Mouse (Mus musculus): Measurements from ENCODE around the gene Gpr84. TPM values are rescaled to one million over a fixed set of nuclear protein-coding genes. Genes with fewer than 3 reads are reported as not detected.

Gene Gpr84
- total RNA-seq, 1 experiment from 2014 or later, result not detected

DNA sequence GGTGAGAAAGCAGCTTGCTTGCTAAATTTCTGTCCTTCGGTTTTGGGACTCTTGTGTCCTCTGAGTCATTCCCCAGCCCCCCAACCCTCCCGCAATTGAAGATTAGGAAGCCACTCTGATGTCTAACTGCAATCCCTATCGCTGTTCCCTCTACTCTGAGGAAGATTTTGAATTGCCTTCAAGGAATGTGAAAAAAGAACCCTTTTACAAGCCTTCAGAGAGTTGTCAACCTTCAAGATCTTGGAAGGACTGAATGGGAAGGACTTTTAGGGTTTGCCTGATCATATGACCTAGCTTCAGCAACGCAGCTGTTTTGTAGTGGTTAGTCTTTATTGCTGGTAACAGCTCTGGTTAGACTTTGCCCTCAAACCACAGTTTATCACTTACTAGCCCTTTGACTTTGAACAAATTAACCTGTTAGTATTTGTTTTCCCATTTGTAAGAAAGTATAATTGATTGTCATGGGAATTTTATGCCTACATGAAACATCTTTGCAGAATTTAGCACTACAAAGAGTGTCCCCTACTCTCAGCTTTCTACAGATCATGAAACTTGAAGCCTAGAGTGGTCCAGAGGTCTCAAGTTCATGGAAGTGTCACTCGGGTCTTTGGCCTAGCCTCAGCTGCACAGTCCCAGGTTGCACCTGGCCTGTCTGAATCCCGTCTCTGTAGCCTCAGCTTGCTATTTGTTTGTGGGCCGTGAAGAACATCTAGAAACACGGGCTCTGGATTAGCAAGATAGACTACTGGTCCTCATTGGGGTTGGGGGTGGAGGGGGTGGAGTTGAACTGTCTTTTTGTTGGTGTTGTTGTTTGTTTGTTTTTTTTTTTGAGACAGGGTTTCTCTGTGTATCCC is 4.4 kb downstream of the Gpr84 start:
- DNase-seq, result no peak

DNA sequence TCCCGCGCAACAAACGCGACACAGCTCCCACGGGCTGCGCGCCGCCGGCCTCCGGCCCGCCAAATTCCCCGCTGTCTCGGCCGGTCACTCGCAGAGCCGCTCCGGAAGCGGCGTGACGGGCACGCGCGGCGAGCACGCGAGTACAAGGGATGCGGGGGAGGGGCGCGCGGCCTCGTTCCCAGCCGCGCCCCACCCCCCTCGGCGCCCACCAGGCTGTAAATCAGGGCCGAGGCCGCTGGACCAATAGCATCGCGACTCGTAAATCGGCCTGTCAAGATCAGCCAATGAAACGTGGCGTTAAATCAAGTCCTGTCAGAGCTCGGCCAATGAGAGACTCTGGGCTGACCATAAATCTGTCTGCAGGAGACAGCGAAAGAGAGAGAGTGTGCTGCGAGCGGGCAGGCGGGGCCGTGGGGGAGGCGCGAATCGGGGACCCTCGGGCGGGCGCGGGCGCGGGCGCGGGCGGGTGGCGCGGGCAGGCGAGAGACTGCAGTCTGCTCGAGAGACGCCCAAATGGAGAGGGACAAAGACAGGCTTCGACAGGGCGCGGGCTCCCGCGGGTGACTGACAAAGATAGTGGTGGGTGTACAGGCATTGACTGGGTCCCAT is 5.2 kb downstream of the Gpr84 start:
- DNase-seq, result peak; percentile 96

DNA sequence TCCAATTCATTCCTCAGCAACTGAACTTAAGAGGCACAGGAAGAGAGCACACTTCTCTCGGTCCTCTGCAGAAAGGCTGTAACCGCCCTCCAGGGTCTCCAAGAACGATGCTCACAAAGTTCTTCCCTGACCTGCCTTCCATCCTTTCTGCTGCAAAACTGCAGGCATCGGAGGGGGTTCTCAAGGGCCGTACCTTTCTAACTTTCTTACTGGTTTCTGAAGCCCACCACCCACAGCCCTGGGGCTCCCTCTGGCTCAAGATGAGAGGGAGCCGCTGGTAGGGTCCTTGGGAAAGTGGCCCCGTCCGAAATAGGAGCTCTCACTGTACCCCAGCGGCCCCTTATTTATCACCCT is 5.8 kb downstream of the Gpr84 start:
- no peak for DNase-seq

DNA sequence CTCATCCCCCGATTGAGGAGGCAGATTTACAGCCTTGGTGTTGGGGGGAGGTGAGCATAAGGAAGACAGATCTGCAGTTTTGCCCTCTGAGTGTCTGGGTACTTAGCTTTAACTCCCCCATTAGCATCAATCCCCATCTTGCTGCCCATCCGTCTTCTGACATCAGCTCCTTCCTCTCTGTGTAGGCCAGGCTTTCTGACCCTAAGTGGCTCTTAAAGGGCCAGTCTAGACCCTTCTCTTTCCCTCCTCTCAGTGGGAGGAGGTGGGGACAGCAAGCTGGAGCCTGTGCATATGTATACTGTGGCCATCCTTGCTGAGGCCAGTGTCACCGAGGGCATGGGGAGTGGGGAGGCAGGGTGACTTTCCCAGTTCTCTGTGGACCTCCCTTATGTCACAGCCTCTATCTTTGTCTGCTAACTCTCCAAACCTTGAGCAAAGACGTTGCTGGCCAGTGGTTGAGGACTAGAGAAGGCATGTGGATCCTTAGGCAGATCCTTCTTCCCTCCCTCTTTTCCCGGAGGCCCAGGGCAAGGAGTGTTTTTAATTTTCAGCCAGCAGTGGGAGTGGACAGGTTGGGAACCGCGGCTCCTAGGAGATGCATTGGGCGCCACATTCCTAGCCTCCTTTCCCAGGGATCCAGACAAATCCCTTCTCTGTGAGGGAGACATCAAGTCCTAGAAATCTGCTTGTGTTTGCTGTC is 6.3 kb downstream of the Gpr84 start:
- no peak for DNase-seq

DNA sequence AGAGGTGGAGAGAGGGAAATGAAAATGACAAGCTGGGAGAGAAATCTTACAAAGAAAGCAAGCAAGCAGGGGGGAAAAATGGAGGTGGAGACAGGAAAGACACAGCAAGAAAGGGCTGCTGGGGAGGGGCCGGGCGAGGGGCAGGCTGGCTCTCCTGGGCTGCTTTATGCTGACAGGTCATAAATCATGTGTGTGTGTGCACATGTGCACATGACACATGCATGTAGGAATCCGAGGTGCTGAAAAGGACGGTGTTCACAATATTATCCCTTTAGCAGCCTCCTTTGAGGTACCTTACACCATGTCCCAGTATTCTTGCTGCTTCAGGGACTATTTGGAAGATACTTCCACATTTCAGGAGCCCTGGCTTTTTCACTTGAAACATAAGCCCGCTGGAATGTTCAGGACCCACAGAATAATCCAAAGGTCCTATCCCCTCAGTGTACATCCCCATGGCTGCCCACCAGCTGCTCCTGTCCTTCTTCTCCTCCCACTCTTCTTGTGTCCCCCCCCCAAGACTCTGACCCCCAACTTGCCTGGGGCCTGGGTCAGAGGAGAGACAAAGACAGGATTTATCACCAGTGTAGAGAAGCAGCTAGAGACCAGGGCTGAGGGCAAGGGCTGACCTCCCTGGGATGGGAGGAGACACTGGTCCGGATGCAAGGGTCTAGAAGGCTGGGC is 7.9 kb downstream of the Gpr84 start:
- no peak for DNase-seq

DNA sequence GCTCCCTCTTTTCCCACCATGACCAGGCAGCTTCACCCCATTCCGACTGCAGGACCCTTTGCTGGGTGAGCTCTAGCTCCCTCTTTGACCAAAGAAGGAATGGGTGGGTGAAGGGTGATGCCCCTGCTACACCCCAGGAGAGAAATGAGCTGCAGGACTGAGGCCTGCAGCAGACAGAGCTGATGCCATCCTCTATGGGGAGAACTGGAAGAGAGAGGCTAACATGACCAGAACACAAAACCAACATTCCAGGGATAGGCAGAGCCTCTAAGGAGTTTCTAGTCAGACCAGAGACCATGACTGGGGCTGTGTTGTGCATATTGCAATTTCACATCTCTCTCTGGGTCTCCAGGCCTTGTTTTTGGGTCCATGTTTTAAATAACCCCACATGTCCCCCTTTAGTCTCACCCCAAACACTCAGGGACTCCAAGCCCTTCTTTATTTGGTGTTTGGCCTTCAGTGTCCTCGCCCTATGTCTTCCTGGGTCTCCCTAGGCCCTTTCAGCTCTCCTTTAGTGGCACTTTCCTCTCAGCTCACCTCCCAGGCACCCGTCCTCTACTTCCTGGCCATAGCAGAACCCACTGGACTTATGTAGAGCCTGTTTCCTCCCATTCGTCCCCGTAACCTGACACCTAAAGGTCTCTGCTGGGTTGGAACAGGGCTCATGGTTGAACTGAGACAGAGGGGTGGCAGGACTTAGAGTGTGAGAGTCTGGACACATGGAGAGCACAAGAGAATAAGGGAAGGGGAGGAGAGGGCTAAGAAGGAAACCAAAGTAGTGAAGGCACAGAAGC is 8.7 kb downstream of the Gpr84 start:
- no peak for DNase-seq

DNA sequence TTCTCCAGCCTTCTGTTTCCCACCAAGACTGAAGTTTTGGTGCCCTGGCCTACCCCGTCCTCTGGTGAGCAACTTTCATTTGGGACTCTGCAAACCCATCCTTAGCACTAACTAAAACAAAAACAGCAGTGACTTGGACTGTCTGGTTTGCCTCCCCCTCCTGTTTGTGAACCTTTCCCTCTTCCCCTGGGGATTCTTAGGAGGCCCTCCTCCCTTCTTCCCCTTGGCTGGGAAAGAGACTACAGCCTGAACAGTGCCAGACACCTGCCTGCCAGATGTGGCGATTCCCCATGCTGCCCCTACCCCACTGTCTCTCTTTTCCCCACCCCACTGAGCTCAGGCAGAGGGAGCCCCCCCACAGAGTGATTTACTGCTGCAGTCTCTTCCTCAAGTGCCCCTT is 9.4 kb downstream of the Gpr84 start:
- no peak for DNase-seq

DNA sequence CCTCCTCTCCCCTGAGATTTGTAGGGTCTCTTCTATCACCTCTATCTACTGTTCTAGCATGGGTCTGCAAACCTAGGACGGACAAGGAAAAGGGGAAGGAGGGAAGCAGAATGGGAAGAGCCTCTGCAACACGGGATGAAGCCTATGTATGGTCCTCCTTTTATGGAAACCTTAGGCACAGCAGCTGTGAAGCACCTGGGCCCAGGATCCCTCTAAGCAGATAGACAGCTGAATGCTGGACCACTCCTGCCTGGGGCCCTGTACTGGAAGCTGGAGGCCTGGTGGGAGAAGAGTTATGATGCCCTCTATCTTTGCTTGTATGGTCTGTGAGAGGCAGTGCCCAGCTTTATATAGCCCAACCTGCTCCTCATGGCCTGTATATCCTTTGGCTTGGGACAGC is 9.9 kb downstream of the Gpr84 start:
- no peak for DNase-seq

DNA sequence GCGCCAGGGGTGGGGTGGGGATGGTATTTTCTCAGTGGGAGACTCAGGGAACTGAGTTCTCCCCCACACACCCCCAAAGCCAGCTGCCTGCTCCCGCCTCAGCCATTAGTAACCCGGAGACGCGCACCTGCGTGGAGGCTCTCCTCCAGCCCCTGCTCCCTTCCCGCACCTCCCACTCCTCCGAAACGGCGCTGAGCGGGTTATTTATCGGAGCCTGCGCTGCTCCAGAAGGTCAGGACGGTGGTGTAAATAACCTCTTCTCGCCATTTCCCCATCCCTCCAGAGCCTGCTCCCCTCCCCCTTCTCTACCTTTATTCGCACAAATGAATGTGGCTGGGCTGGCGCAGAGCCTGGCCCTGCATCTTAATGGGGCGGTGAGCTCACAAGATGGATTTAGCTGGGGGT is 10.3 kb downstream of the Gpr84 start:
- DNase-seq, result no peak

DNA sequence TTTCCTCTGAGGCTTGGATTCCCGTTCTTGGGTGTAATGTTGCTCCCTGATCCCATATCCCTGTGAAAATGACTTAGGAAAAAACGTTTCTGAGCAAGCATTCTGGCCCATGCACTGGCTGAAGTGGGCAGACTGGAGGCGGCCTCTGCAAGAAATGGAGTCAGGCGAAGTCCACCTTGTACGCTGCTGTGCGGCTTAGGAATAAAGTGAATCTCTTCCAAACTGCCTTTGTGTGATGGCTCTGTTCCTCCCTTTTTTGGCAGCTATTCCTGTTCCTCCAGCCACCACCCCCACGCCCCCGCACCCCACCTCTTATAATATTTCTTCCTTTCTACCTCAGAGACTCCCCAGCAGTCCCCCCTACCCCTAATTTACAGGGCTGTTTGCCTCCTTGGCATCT is 10.8 kb downstream of the Gpr84 start:
- DNase-seq, result no peak

DNA sequence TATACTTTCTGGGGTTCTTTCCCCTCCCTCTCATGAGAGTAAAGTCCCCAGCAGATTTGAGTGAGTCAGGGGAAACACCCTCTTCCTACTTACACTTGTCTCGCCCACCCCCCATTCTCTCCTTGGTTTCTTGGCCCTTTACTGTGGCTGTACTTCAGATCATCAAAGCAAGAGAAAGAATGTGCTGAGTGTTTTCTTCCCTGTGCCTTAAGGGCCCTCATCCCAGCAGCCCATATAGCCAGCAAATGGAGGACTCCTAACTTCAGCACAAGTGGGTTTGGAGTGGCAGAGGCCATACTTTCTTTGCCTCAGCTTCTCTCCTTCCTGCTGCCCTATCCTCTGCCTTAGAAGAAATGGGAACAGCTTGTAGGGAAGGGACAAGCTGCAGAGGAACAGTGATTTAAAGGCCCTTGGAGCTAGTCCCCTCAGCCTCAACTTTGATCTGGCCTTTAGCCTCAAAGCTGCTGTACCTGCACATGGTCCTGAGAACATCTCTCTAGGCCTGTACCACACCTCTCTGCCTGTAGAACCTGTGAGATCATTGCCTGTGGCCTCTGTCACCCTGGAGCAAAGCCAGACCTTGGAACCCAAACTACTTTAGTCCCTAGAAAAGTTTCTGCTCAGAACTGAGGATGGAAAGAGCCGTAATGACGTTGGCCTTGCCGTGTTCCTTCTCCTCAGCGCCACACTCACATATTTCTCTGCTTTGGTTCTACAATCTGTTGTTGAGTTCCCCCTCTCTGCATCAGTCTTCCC is 11.4 kb downstream of the Gpr84 start:
- no peak for DNase-seq

DNA sequence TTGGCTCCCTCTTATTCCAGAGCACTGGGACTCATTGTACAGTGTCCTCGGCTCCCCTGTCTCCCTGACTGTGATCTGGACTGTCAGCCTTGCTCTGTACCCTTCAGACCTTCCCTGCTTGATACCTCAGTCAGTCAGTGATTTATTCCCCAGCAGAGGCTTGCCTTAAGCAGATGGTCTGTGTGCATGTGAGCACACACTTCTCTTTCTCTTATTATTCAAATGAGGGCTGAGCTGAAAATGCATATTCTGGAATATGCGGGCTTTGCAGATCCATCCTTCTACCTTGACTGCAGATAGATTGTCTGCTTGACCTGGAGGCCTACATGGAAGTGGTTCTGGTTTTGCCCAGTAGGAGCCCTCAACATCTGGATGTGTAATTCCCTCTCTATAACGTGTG is 12.4 kb downstream of the Gpr84 start:
- DNase-seq, result no peak

DNA sequence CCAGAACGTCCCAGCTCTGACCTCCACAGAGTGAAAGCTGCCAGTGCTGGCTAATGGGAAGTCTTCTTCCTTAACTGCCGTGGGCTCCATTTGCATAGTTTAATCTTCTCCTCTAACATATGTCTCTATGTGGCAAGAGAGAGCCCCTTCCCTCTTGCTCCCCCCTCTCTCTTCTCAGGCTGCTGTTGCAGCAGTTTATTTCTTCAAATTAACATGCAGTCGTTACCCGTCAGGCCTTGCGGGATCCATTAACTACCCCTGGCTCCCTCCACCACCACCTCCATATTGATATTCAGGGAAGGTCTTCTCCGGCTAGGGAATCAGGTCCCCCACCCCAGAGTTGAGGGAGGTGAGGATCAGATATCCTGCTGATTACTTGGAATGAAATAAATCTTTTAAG is 13.1 kb downstream of the Gpr84 start:
- no peak for DNase-seq

DNA sequence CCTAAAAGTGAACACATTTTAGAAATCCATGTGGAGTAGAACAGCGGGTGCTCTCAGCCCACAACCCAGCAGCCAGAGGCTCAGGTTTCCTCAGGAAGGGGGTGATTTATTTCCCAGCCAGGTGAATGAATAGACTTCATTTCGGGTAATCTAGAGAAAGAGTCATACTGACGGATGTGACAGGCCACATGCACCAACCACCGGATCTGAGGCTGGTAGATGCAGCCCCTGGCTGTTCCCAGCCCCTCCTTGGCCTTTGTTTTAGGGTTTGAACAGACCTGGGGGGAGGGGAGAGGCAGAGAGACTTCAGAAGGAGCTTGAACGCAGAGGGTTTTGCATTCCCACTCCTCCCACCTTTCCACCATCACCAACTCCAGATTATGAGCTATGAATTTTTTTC is 14.6 kb downstream of the Gpr84 start:
- no peak for DNase-seq

DNA sequence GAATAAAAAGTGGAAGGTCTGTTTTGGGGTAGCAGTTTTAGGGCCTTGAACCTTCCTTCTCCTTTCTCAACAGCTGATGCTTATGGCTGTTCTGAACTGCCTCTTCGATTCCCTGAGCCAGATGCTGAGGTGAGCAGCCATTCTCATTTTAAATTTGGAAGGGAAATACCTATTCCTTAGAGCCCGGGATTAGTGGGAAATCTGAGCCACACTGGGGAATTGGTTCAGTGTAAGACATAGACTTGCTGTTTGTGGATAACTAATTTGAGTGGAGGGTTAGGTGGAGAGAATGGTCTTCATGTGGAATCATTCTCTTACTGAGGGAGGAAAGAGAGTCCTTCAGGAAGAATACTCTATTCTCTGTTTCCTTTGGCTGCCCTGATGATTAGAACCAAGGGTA is 15.8 kb downstream of the Gpr84 start:
- no peak for DNase-seq

DNA sequence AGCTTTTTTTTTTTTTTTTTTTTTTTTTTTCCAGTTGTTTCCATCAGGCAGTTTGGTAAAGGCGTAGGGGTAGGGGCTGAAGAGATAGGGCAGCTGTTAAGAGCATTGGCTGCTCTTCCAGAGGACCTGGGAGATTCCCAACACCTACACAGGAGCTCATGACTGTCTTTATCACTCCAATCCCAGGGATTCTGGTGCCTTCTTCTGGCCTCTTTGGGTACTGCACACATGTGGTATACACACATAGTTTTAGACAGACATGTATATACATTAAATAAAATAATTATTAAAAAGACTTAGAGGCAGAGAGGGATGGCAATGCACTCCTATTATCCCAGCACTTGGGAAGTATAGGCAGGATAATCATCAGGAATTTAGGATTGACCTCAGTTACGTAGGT is 17.0 kb downstream of the Gpr84 start:
- no peak for DNase-seq

DNA sequence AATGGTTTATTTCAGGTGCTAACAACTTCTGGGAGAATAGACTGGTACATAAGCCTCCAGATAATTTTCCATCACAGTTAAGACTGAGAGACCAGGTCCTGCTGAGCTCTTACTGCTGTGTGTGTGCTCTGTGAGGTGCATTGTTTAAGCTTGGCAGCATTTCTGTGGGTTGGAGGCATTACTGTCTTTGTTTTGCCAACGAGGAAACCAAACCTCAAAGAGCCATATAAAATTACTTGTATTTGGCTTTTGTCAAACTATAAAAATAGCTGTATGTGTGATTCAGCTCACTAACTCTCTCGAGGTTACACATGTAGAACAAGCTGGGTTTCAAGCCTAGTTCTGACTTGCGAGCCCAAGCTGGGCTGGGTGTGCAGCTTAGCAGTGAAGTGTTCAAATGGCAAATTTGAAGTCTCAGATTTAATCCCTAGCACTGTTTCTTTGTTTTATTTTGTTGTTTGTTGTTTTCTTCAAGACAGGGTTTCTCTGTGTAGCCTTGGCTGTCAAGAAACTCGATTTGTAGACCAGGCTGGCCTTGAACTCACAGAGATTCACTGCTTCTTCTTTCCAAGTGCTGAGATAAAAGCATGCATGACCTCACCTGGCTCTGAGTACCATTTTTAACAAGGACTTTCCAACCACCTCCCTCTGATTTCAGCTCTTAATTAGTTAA is 17.6 kb downstream of the Gpr84 start:
- DNase-seq, result no peak

DNA sequence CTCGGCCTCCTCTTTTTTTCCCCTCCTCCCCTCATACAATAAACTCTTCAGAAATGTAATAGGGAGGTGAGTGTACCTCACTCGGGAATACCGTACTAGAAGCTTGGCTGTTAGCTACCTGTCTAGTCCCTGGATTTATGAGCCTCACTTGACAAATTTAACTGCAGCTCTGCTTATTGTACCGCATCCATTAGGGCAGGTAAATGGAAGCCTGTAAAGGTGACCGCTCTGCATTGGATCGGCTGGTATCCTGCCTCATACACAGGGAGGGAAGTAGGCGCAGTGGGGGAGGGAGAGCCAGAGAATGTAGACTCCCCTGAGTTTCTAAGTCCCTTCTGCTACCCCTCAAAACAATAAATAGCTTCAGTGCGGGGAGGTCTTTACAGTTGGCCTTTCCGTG is 19.6 kb downstream of the Gpr84 start:
- DNase-seq, result no peak

DNA sequence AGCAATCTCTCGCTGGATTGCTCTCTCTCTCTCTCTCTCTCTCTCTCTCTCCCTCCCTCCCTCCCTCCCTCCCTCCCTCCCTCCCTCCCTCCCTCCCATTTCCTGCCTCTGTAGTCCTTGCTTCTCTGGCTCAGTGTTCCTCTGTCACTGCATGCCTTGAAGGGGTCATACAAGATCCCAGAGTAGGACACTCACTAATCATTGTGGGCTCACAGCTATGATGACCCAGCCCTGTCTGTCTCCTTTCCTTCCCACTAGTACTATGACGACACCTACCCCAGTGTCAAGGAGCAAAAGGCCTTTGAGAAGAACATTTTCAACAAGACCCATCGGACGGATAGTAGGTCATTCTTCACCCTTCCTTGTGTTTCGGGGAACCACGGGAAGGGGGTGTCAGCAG is 20.0 kb downstream of the Gpr84 start:
- DNase-seq, result no peak

DNA sequence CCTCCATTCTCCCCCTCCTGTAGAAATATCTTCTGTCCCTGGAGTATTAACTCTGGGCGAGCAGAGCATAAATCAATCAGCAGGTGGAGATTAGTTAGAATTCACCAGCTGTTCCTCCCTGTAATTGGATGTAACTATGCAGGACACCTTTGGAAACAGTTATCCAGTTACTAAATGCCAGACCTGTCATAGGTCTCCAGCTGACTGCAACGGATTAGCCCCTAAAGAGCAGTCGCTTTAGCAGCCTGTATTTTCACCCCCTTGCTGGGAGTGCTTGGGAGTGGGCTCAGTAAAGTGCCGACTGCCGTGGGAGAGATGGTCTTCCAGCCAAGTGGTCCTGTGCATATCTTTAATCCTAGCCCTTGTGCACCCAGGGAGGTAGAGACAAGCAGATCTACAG is 20.8 kb downstream of the Gpr84 start:
- no peak for DNase-seq

Data from adrenal gland, postnatal 25 days (tissue).